Mouse (Mus musculus) stomach, postnatal 0 days (tissue): ENCODE data around the gene Zfp644. TPM values are rescaled to one million over a fixed set of nuclear protein-coding genes. Genes with fewer than 3 reads are reported as not detected.

Experiments used
- ATAC-seq: fragments of 200-750 bp; cut with Nextera tagmentation; 2 replicates; pipeline ENCODE4 v1.8.0; 2017; ENCODE audit not compliant: low FRiP score, low TSS enrichment
- DNase-seq: peaks from one replicate; pipeline ENCODE4 v3.0.0-alpha.2; 2016; ENCODE audit warnings: low spot score
- H3K27ac ChIP-seq: fragments of 300-500 bp; sonication (generic); replicated peaks from 2 replicates; pipeline ENCODE4 v1.5.1; 2014; ENCODE audit warnings: mild to moderate bottlenecking, control low read depth
- H3K27me3 ChIP-seq: fragments of 300-500 bp; sonication (generic); 2 replicates; pipeline ENCODE4 v1.6.1; 2014; ENCODE audit warnings: low read length; ENCODE audit not compliant: control insufficient read depth, insufficient read depth
- H3K36me3 ChIP-seq: fragments of 300-500 bp; sonication (generic); 2 replicates; pipeline ENCODE4 v1.6.1; 2014; ENCODE audit warnings: low read length, mixed read lengths; ENCODE audit not compliant: control insufficient read depth, insufficient read depth
- H3K4me1 ChIP-seq: fragments of 300-500 bp; sonication (generic); replicated peaks from 2 replicates; pipeline ENCODE4 v1.6.1; 2014; ENCODE audit warnings: antibody characterized with exemption; ENCODE audit not compliant: control insufficient read depth, insufficient read depth
- H3K4me2 ChIP-seq: fragments of 300-500 bp; sonication (generic); replicated peaks from 2 replicates; pipeline ENCODE4 v1.6.1; 2014; ENCODE audit warnings: low read depth, mild to moderate bottlenecking, control low read depth, moderate library complexity
- H3K4me3 ChIP-seq: fragments of 300-500 bp; sonication (generic); 2 replicates; pipeline ENCODE4 v1.5.1; 2014; ENCODE audit warnings: low read depth, low read length, control low read depth
- H3K9ac ChIP-seq: fragments of 300-500 bp; sonication (generic); 2 replicates; pipeline ENCODE4 v1.6.1; 2014; ENCODE audit warnings: mild to moderate bottlenecking, low read length, control low read depth, mixed read lengths
- H3K9me3 ChIP-seq: fragments of 300-500 bp; sonication (generic); 2 replicates; pipeline ENCODE4 v1.6.1; 2016; ENCODE audit warnings: low read length; ENCODE audit not compliant: control insufficient read depth
- CTCF ChIP-seq: IDR thresholded peaks from 2 replicates; pipeline ENCODE4 v1.5.1; 2016; ENCODE audit warnings: antibody characterized with exemption, low read depth, mild to moderate bottlenecking, moderate library complexity
- EP300 ChIP-seq: optimal IDR thresholded peaks from 2 replicates; pipeline ENCODE3; 2016; ENCODE audit warnings: antibody characterized with exemption
- WGBS: fragments of 180-500 bp; shearing (Covaris S2); extraction: QIAGEN DNeasy Blood & Tissue Kit; methylation state at CpG from one replicate; pipeline ENCODE4 v1.1.7; 2014; 5-methylcytosine and 5-hydroxymethylcytosine counted together
- polyA plus RNA-seq: library from polyadenylated mRNA; unstranded; fragments of >200 nt; fragmentation: Nextera tagmentation; extraction: Ambion mirVana; gene quantifications from 2 replicates; pipeline ENCODE4 v1.2.1, GENCODE M21; 2015

Gene Zfp644
- polyA plus RNA-seq, 1 experiment from 2014 or later = 37.6 TPM

DNA sequence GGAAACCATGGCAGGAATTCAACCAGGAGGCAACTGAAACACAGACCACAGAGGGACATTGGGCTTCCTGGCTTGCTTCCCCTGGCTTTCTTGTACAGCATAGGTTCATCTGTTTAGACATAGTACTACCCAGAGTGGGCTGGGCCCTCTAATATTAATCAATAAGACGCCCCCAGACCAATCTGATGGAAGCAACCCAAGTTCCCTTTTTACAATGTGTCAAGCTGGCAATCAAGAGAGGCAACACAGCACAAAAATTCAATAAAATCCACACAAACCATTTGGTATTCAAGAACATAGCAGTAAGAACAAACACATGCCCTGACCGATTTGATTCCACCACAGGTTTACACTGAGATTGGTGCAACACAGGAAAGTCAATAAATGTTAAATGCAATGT, 82.1 kb downstream of the Zfp644 start:
- ATAC-seq (no peak), DNase-seq (no peak)
- Histone ChIP-seq H3K27ac (no peak overlapping the region), H3K4me3 (no peak overlapping the region), H3K4me1 (no peaks in the 10 kb centered on the region), H3K9me3 (no peaks in the 10 kb centered on the region), H3K4me2 (no peak overlapping the region), H3K9ac (no peak overlapping the region), H3K27me3 (no peaks in the 10 kb centered on the region), H3K36me3 (0 out of 2 replicates have a peak, but pooled peaks cover 5% of the 10 kb centered on the region)
- 65% methylated on average over 2 of the region's 2 CpGs for WGBS
- TF ChIP-seq EP300 (no peak), CTCF (no peak)

DNA sequence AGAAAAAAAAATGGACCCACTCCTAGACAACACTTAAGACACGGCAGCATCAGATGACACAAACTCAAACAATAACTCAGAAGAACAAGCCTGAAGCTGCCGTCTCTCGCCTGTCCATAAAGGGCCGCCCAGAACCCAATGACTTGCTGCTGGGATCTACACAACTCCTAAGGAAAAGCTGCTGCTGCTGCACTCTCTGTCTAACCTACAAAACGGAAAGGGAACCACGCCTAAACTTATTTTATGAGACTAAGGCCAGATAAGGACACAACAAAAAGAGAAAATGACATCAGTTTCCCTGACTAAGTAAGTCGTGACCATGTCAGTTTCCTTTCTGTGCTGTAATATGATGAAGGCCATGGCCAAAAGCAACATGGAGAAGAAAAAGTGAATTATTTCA, 82.5 kb downstream of the Zfp644 start:
- Histone ChIP-seq H3K9ac (no peak overlapping the region), H3K27me3 (no peaks in the 10 kb centered on the region), H3K9me3 (no peaks in the 10 kb centered on the region), H3K36me3 (0 out of 2 replicates have a peak, but pooled peaks cover 5% of the 10 kb centered on the region), H3K4me3 (no peak overlapping the region), H3K4me1 (no peaks in the 10 kb centered on the region), H3K4me2 (no peak overlapping the region), H3K27ac (no peak overlapping the region)
- WGBS = 61% methylated on average over 7 of the region's 7 CpGs
- ATAC-seq = no peak
- DNase-seq = no peak
- TF ChIP-seq EP300 (no peak), CTCF (no peak)

DNA sequence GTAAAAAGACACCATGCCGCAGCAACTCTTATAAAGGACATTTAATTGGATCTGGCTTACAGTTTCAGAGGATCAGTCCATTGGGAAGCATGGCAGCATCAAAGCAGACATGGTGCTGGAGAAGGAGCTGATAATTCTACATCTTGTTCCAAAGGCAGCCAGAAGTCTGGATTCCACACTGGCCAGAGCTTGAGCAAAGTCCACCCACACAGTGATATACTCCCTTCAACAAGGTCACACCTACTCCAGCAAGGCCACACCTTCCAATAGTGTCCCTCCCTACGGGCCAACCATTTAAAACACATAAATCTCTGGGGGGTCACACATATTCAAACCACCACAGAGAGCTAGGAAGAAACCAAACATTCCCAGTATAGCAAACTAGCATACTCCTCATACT, 84.9 kb downstream of the Zfp644 start:
- no peak overlapping the region for H3K4me2 ChIP-seq
- 82% methylated on average over 2 of the region's 2 CpGs for WGBS
- DNase-seq (no peak), ATAC-seq (no peak)
- no peak overlapping the region for H3K9ac ChIP-seq
- no peaks in the 10 kb centered on the region for H3K9me3 ChIP-seq
- H3K27me3 ChIP-seq = no peaks in the 10 kb centered on the region
- H3K4me1 ChIP-seq = no peaks in the 10 kb centered on the region
- H3K27ac ChIP-seq = no peak overlapping the region
- peaks cover 3% of the 10 kb centered on the region; the same call in 1 of the 2 replicates for H3K36me3 ChIP-seq
- TF ChIP-seq CTCF (no peak), EP300 (no peak)
- H3K4me3 ChIP-seq = no peak overlapping the region

DNA sequence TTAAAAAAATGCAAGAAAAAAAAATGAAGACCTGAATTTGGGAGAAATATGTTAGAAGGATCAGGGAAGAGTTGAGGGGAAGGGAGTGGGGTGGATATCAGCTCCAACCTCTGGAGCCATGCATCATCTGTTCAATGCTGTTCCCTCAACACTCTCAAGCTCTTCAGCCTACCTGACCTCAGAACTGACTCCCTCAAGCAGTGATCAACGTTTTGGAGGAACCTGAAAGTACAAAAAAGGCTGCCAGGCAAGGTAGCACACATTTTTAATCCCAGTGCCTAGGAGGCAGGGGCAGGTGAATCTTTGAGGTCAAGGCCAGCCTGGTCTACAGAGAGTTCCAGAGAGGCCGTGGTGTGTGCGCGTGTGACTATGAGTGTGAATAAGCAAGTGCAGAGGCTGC, 88.3 kb downstream of the Zfp644 start, which contains the start of gene Gm17304:
Gene Gm17304 (plus strand): TSS at position 301 of the 400 bp plus-strand sequence.
- Histone ChIP-seq H3K27me3 (no peaks in the 10 kb centered on the region), H3K9me3 (no peaks in the 10 kb centered on the region), H3K4me3 (no peak within 1 kb of the TSS), H3K4me1 (no peaks in the 10 kb centered on the region), H3K9ac (no peak within 1 kb of the TSS), H3K27ac (no peak within 1 kb of the TSS), H3K36me3 (peaks cover 3% of the 10 kb centered on the region; the same call in 1 of the 2 replicates), H3K4me2 (no peak within 1 kb of the TSS)
- ATAC-seq (no peak), DNase-seq (no peak)
- TF ChIP-seq EP300 (no peak), CTCF (no peak)
- WGBS = 83% methylated on average over 4 of the region's 4 CpGs

DNA sequence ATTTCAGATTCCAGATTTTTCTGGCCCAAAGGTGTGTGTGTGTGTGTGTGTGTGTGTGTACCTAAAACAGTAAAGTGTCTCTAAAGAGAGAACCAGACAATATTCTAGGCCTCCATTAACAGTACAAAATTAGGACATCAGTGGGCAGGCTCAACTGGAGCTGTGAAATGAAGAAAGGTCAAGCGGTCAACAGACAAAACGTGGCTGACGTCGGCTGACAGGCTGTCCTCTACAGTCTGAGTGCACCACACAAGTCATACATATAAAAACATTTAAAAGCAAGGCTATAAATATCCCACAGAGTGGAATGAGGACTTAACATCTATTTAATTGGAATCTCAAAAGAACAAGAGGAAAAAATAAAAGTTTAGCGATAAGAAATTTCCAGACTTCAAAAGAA, 90.0 kb downstream of the Zfp644 start:
- H3K4me1 ChIP-seq = no peaks in the 10 kb centered on the region
- no peak overlapping the region for H3K4me3 ChIP-seq
- DNase-seq (no peak), ATAC-seq (no peak)
- no peaks in the 10 kb centered on the region for H3K27me3 ChIP-seq
- H3K4me2 ChIP-seq = no peak overlapping the region
- H3K9me3 ChIP-seq = no peaks in the 10 kb centered on the region
- TF ChIP-seq CTCF (no peak), EP300 (no peak)
- no peak overlapping the region for H3K27ac ChIP-seq
- no peak overlapping the region for H3K9ac ChIP-seq
- peaks cover 3% of the 10 kb centered on the region; the same call in 1 of the 2 replicates for H3K36me3 ChIP-seq
- WGBS = 77% methylated on average over 5 of the region's 5 CpGs

DNA sequence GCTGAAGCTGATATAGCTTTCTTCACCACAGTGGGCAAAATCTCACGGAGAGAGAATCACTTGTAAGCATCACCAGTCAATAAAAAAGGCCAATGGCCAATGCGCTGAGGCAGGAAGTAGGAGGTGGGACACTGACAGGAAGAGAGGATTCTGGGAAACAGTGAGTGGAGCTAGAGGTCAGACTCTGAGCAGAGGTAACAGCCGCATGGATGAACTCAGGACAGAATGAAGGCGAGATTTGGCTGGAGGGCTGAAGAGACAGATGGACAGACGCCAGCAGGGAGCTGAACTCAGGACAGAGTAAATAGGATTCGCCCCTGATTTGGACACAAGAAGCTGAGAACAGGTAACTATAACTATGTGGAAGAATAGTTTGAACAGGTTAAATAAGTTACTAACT, 92.0 kb downstream of the Zfp644 start:
- Histone ChIP-seq H3K4me3 (no peak overlapping the region), H3K36me3 (no peaks in the 10 kb centered on the region; the same call in 1 of the 2 replicates), H3K27ac (no peak overlapping the region), H3K9ac (no peak overlapping the region), H3K9me3 (no peaks in the 10 kb centered on the region), H3K4me1 (no peaks in the 10 kb centered on the region), H3K4me2 (no peak overlapping the region), H3K27me3 (no peaks in the 10 kb centered on the region)
- 94% methylated on average over 6 of the region's 6 CpGs for WGBS
- DNase-seq = no peak
- TF ChIP-seq CTCF = no peak
- TF ChIP-seq EP300 = no peak
- ATAC-seq = no peak
